Mouse (Mus musculus) forebrain, embryonic 13.5 days (tissue): ENCODE measurements around the gene Klf1. TPM values are rescaled to one million over a fixed set of nuclear protein-coding genes. Genes with fewer than 3 reads are reported as not detected.

Source experiments
- ATAC-seq: fragments of 200-750 bp; cut with Nextera tagmentation; 2 replicates; pipeline ENCODE4 v1.8.0; 2017
- H3K27ac ChIP-seq: fragments of 300-500 bp; sonication (generic); 2 replicates; pipeline ENCODE4 v1.5.1; 2015; ENCODE audit warnings: inconsistent platforms, mild to moderate bottlenecking, moderate library complexity
- H3K27me3 ChIP-seq: fragments of 300-500 bp; sonication (generic); 2 replicates; pipeline ENCODE4 v1.6.1; 2015; ENCODE audit warnings: mild to moderate bottlenecking, inconsistent platforms
- H3K36me3 ChIP-seq: fragments of 300-500 bp; sonication (generic); 2 replicates; pipeline ENCODE4 v1.6.1; 2015; ENCODE audit warnings: mild to moderate bottlenecking, inconsistent platforms; ENCODE audit not compliant: poor library complexity, severe bottlenecking
- H3K4me1 ChIP-seq: fragments of 300-500 bp; sonication (generic); 2 replicates; pipeline ENCODE4 v1.6.1; 2015; ENCODE audit warnings: inconsistent platforms
- H3K4me2 ChIP-seq: fragments of 300-500 bp; sonication (generic); 2 replicates; pipeline ENCODE4 v1.6.1; 2015; ENCODE audit warnings: inconsistent platforms, mild to moderate bottlenecking, moderate library complexity
- H3K4me3 ChIP-seq: fragments of 300-500 bp; sonication (generic); 2 replicates; pipeline ENCODE4 v1.5.1; 2015; ENCODE audit warnings: mild to moderate bottlenecking, inconsistent platforms
- H3K9ac ChIP-seq: fragments of 300-500 bp; sonication (generic); 2 replicates; pipeline ENCODE4 v1.6.1; 2015; ENCODE audit warnings: mild to moderate bottlenecking, inconsistent platforms
- H3K9me3 ChIP-seq: fragments of 300-500 bp; sonication (generic); replicated peaks from 2 replicates; pipeline ENCODE4 v1.6.1; 2016; ENCODE audit warnings: inconsistent platforms
- WGBS: fragments of 180-500 bp; shearing (Covaris S2); methylation state at CpG from one replicate; pipeline ENCODE4 v1.1.7; 2015; 5-methylcytosine and 5-hydroxymethylcytosine counted together
- polyA plus RNA-seq: library from polyadenylated mRNA; unstranded; fragments of >200 nt; fragmentation: Nextera tagmentation; extraction: Ambion mirVana; gene quantifications from 2 replicates; pipeline ENCODE4 v1.2.1, GENCODE M21; 2015

Klf1 gene
- polyA plus RNA-seq, 1 experiment from 2014 or later, result 0.74 TPM

DNA sequence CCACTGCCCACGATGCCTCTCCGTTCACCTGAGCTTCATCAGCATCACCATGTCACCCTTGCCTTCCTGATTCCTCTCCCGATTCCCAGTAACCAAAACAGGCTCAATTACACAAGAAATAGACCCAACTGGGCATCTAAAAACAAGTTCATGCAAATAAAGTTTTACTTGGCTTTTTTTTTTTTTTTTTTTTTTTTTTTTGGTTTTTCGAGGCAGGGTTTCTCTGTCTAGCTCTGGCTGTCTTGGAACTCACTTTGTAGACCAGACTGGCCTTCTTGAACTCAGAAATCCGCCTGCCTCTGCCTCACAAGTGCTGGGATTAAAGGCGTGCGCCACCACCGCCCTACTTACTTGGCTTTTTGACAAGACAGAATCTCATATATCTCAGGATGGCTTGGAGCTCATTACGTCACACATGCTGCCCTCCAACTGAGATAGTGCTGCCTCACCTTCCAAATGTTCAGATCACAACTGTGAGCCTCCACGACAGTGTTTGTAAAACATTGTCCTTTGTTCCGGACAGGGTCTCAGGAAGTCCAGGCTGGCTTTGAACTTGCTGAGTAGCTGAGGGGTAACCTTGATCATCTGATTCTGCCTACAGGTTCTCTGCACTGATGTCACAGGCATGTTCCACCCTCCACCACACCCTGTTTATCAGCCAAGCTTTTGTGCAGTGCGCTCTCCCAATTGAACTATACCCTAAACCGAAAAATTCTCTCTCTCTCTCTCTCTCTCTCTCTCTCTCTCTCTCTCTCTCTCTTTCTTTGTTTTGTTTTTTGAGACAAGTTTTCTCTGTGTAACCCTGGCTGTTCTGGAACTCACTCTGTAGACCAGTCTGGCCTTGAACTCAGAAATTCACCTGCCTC, 36.1 kb downstream of the Klf1 start:
- no peak overlapping the region for H3K27ac ChIP-seq
- no peaks in the 10 kb centered on the region for H3K36me3 ChIP-seq
- peak overlapping the region; percentile 80 for H3K4me2 ChIP-seq
- peaks cover 20% of the 10 kb centered on the region for H3K27me3 ChIP-seq
- ATAC-seq, result no peak
- H3K9me3 ChIP-seq, result no peaks in the 10 kb centered on the region
- 66% methylated on average over 13 of the region's 13 CpGs for WGBS
- no peak overlapping the region for H3K9ac ChIP-seq
- peaks cover 33% of the 10 kb centered on the region for H3K4me1 ChIP-seq
- peak overlapping the region; percentile 74 for H3K4me3 ChIP-seq

DNA sequence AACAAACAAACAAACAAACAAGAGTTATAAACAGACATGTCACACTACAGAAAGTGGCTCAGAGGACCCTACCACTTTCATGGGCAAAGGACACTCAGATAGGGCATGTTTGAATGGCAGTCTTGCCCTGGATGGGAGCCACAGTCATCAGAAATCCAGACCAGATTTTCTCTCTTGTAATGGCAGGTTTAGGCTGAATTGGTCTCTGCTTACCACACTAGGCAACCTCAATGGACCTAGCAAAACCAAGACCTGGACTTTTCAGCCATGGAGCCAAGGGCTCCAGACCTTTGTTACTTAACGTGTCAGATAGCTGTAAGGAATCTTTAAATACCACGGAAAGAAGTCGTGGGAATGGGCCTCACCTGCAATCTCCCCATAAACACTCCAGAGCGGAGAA, 42.0 kb downstream of the Klf1 start:
- H3K4me2 ChIP-seq, result peak overlapping the region; percentile 91; the same call in 1 of the 2 replicates

DNA sequence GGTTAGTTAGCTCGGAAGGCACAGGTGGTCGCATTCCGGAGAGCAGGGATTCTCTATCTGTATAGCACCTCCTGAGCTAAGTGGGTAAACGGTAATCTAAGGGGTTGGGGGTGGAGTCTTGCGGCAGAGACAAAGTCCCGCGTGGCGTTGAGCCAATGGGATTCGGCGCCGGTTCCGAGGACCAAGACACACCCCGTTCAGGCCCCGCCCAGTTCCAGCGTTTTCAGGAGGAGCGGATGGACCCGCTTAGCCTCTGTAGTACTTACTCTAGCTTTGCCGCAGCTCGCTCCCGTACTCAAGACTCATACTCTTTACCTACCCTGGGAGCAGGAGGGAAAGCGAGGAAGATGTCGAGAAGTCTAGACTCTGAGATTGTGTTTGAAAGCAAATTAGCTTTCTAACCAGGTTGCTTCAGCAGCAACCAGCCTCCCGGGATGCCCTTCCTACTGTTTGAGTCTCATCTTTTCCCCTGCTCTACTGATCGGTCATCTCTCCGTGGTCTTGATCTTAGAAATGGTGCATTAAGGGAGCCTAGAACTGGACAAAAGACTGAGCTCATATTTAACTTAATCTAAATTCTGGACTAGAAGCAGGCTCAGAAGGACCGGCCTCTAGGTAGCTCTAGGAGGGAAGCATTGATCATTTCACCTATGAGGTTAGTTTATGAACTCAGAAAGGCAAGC, 42.9 kb downstream of the Klf1 start:
- H3K9me3 ChIP-seq, result no peaks in the 10 kb centered on the region
- peak overlapping the region; percentile 76; the same call in 1 of the 2 replicates for H3K9ac ChIP-seq
- H3K4me1 ChIP-seq, result peaks cover 29% of the 10 kb centered on the region
- WGBS, result 2% methylated on average over 26 of the region's 26 CpGs
- H3K27me3 ChIP-seq, result peaks cover 63% of the 10 kb centered on the region
- peak; percentile 41; the same call in 1 of the 2 replicates for ATAC-seq
- H3K4me2 ChIP-seq, result peak overlapping the region; percentile 91
- H3K4me3 ChIP-seq, result peak overlapping the region; percentile 69
- no peak overlapping the region for H3K27ac ChIP-seq
- no peaks in the 10 kb centered on the region for H3K36me3 ChIP-seq

More for the DNA sequence above, 42.0 kb downstream of the Klf1 start:
- Histone ChIP-seq H3K9me3 (no peaks in the 10 kb centered on the region), H3K4me1 (peaks cover 29% of the 10 kb centered on the region), H3K27me3 (peaks cover 59% of the 10 kb centered on the region), H3K27ac (no peak overlapping the region), H3K36me3 (no peaks in the 10 kb centered on the region), H3K4me3 (peak overlapping the region; percentile 69), H3K9ac (no peak overlapping the region)
- 16% methylated on average over 4 of the region's 4 CpGs for WGBS
- ATAC-seq, result no peak

DNA sequence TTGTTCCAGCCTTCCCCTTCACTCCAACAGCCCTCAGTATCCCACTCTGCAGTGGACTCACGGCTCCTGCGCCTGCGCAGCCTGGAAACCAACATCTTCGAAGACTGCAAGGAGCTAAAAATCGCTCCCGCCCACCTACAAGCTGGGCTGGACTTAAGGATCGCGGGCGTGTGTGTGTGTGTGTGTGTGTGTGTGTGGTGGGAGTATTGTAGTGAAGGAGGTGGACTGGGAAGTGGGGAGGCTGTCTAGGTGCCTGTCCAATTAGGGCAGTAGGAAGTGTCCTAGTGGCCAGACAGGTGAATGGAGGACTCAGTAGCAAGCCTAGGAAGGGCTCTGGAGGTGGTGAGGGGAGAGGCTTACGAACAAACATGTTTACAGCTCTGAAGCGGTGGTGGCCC, 43.5 kb downstream of the Klf1 start:
- Histone ChIP-seq H3K4me1 (peaks cover 29% of the 10 kb centered on the region), H3K27ac (no peak overlapping the region), H3K4me3 (peak overlapping the region; percentile 69), H3K27me3 (peaks cover 69% of the 10 kb centered on the region), H3K9me3 (no peaks in the 10 kb centered on the region), H3K36me3 (no peaks in the 10 kb centered on the region), H3K9ac (peak overlapping the region; percentile 76), H3K4me2 (peak overlapping the region; percentile 91)
- ATAC-seq, result peak; percentile 46
- WGBS, result 2% methylated on average over 11 of the region's 11 CpGs

GRCm38 (mm10) chr8:84945633-84946527, 44.2 kb downstream of the Klf1 start:
- peak; percentile 71 for ATAC-seq
- Histone ChIP-seq H3K4me3 (peak overlapping the region; percentile 69), H3K27ac (0 out of 2 replicates have a peak overlapping the region, but pooled peaks have one; percentile 54), H3K27me3 (peaks cover 76% of the 10 kb centered on the region), H3K9ac (peak overlapping the region; percentile 76), H3K36me3 (no peaks in the 10 kb centered on the region), H3K4me1 (peaks cover 29% of the 10 kb centered on the region), H3K9me3 (no peaks in the 10 kb centered on the region), H3K4me2 (peak overlapping the region; percentile 91)
- under 1% methylated on average over 51 of the region's 67 CpGs for WGBS

- no peaks in the 10 kb centered on the region for H3K9me3 ChIP-seq
Observed at GRCm38 (mm10) chr8:84946528-84947240, 45.0 kb downstream of the Klf1 start, which contains the start of gene Rtbdn. Gene Rtbdn (plus strand): TSS chr8:84946991.

GRCm38 (mm10) chr8:84947241-84947545, 45.5 kb downstream of the Klf1 start:
- H3K9ac ChIP-seq, result 0 out of 2 replicates have a peak overlapping the region, but pooled peaks have one; percentile 17
- peaks cover 29% of the 10 kb centered on the region for H3K4me1 ChIP-seq
- H3K4me2 ChIP-seq, result no peak overlapping the region; the same call in 1 of the 2 replicates
- peaks cover 84% of the 10 kb centered on the region for H3K27me3 ChIP-seq
- WGBS, result 14% methylated on average over 9 of the region's 9 CpGs
- no peaks in the 10 kb centered on the region for H3K9me3 ChIP-seq
- H3K4me3 ChIP-seq, result no peak overlapping the region
- no peak for ATAC-seq
- no peak overlapping the region for H3K27ac ChIP-seq
- no peaks in the 10 kb centered on the region for H3K36me3 ChIP-seq

More at GRCm38 (mm10) chr8:84946528-84947240, 45.0 kb downstream of the Klf1 start, which contains the start of gene Rtbdn:
- peak within 1 kb of the TSS; percentile 69 for H3K4me3 ChIP-seq
- ATAC-seq, result peak; percentile 10; the same call in 1 of the 2 replicates
- peaks cover 29% of the 10 kb centered on the region for H3K4me1 ChIP-seq
- peak within 1 kb of the TSS; percentile 91 for H3K4me2 ChIP-seq
- H3K27me3 ChIP-seq, result peaks cover 82% of the 10 kb centered on the region
- whole genome bisulfite sequencing, result 8% methylated on average over 17 of the region's 17 CpGs
- H3K9ac ChIP-seq, result peak within 1 kb of the TSS; percentile 76
- no peaks in the 10 kb centered on the region for H3K36me3 ChIP-seq
- H3K27ac ChIP-seq, result 0 out of 2 replicates have a peak within 1 kb of the TSS, but pooled peaks have one; percentile 54

GRCm38 (mm10) chr8:84949753-84950152, 48.0 kb downstream of the Klf1 start:
- no peak for ATAC-seq
- no peaks in the 10 kb centered on the region for H3K9me3 ChIP-seq
- 17% methylated on average over 12 of the region's 12 CpGs for WGBS
- H3K27me3 ChIP-seq, result peaks cover 76% of the 10 kb centered on the region
- H3K9ac ChIP-seq, result no peak overlapping the region
- H3K36me3 ChIP-seq, result no peaks in the 10 kb centered on the region
- no peak overlapping the region for H3K4me3 ChIP-seq
- peaks cover 23% of the 10 kb centered on the region for H3K4me1 ChIP-seq
- H3K27ac ChIP-seq, result no peak overlapping the region
- no peak overlapping the region for H3K4me2 ChIP-seq

DNA sequence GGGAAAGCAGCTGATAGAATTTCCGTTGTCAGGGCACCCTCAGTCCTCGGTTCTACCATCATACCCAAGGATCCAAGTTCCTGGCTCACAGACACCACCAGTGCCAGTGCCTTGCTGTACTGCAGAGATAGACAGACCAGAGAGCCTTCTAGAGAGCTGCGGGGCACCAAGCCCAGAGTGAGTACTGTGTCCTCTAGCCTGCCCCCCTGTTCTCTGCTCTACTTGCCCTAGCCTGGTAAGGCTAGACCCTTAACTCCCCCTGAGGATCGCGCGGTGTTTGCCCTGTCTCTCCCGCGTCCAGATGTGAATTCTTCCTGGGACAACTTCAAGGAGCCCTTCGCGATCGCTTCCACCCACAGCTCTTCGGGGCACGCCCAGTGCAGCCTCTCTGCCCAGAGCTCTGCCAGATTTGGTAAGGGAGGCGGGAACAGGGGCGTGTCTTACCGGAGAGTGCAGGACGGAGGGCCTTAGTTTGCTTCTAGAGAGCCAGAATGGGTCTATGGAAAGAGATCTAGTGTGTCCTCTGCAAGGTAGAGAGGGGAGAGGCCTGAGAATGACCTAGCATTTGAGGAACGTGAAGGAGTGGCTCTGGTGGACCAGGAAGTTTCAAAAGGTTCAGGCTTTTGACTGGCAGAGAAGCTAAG, 51.0 kb downstream of the Klf1 start:
- Histone ChIP-seq H3K27me3 (peaks cover 48% of the 10 kb centered on the region), H3K4me2 (no peak overlapping the region), H3K9ac (no peak overlapping the region), H3K4me1 (no peaks in the 10 kb centered on the region), H3K36me3 (peaks cover 16% of the 10 kb centered on the region), H3K4me3 (no peak overlapping the region), H3K27ac (no peak overlapping the region), H3K9me3 (no peaks in the 10 kb centered on the region)
- 11% methylated on average over 18 of the region's 18 CpGs for WGBS
- 0 out of 2 replicates have a peak, but pooled peaks have one; percentile 38 for ATAC-seq
